Mouse (Mus musculus) heart, adult 2 months (tissue): ENCODE results near the gene Snd1. TPM values are rescaled to one million over a fixed set of nuclear protein-coding genes. Genes with fewer than 3 reads are reported as not detected.

Experiments
- DNase-seq, 2 experiments: peaks; one replicate each; pipeline ENCODE4 v3.0.0; 2021
- H3K27ac ChIP-seq: fragments of 200-600 bp; 2 replicates; pipeline ENCODE4 v1.8.1; 2022
- H3K27me3 ChIP-seq: fragments of 200-500 bp; 2 replicates; pipeline ENCODE4 v1.6.1; 2012; ENCODE audit warnings: mild to moderate bottlenecking, low read length, inconsistent platforms, mixed read lengths; ENCODE audit not compliant: control insufficient read depth, insufficient read depth
- H3K36me3 ChIP-seq: fragments of 200-500 bp; 2 replicates; pipeline ENCODE4 v1.6.1; 2012; ENCODE audit warnings: low read length, inconsistent platforms; ENCODE audit not compliant: control insufficient read depth, insufficient read depth
- H3K4me1 ChIP-seq: fragments of 200-500 bp; 2 replicates; pipeline ENCODE4 v1.6.1; 2011; ENCODE audit warnings: low read length; ENCODE audit not compliant: control insufficient read depth, insufficient read depth
- H3K4me3 ChIP-seq: fragments of 200-600 bp; 2 replicates; pipeline ENCODE4 v1.8.1; 2022
- H3K79me2 ChIP-seq: fragments of 200-500 bp; replicated peaks from 2 replicates; pipeline ENCODE4 v1.6.1; 2012; ENCODE audit warnings: mild to moderate bottlenecking, inconsistent platforms, low read length, moderate library complexity, mixed read lengths; ENCODE audit not compliant: control insufficient read depth, insufficient read depth
- H3K9ac ChIP-seq: fragments of 200-500 bp; 2 replicates; pipeline ENCODE4 v1.6.1; 2012; ENCODE audit warnings: low read depth, mild to moderate bottlenecking, control low read depth, inconsistent platforms, low read length, mixed read lengths
- CTCF ChIP-seq: fragments of 200-600 bp; IDR thresholded peaks from 2 replicates; pipeline ENCODE4 v1.8.1; 2022; ENCODE audit warnings: antibody characterized with exemption, mild to moderate bottlenecking, moderate library complexity
- EP300 ChIP-seq: fragments of 200-500 bp; IDR thresholded peaks from 2 replicates; pipeline ENCODE4 v1.6.1; 2011; ENCODE audit warnings: low read depth, low read length, control low read depth; ENCODE audit not compliant: insufficient read depth
- POLR2A ChIP-seq: fragments of 200-500 bp; IDR thresholded peaks from 2 replicates; pipeline ENCODE4 v1.6.1; 2011; ENCODE audit warnings: mild to moderate bottlenecking, low read depth, low read length, control low read depth; ENCODE audit not compliant: insufficient read depth
- WGBS: fragments of 180-500 bp; shearing (Covaris S2); methylation state at CpG from one replicate; pipeline ENCODE4 v1.1.7; 2018; 5-methylcytosine and 5-hydroxymethylcytosine counted together
- intact Hi-C: fragments of 180-260 bp; cut with DNase I; formaldehyde crosslinking; loops from one replicate; pipeline ENCODE4 v1.15.1; 2025
- polyA plus RNA-seq: library from polyadenylated mRNA; depleted of rRNA; stranded (reverse); fragments of >200 nt; gene quantifications from 2 replicates; pipeline ENCODE4 v1.2.3, GENCODE M21; 2012
- total RNA-seq, 2 experiments: library from RNA; stranded (reverse); gene quantifications; 2 replicates each; pipeline ENCODE4 v1.2.3; 2021

Snd1 gene
- total and polyA plus RNA-seq, 3 experiments, result 39.9 to 74.1 (median 62.4) TPM

DNA sequence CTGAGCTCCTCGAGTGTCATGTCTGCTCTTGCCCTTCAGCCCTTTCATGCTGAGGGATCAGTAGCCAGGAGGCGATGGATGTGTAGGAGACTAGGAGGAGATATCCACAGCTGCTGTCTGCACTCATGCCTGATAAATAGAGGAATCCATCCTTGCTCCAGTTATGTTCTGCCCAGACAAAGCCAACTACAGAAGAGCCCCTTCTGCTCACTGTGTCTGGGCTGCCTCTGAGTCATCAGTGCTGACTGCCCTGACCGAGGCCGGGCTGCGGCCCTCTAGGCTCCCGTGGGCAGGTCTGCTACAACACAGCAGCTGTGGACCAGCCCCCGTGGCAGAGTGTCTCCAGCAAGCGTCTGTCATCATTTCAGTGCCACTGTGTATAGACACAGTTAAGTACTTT lies 387.4 kb downstream of the Snd1 start:
- no peak overlapping the region for H3K4me3 ChIP-seq
- intact Hi-C loops, result no loop called here
- no peak for DNase-seq
- no peak overlapping the region for H3K9ac ChIP-seq
- TF ChIP-seq POLR2A (no peak), CTCF (no peak), EP300 (no peak)
- no peaks in the 10 kb centered on the region for H3K36me3 ChIP-seq
- H3K27me3 ChIP-seq, result no peaks in the 10 kb centered on the region
- H3K4me1 ChIP-seq, result peaks cover 4% of the 10 kb centered on the region
- no peak overlapping the region for H3K27ac ChIP-seq
- no peaks in the 10 kb centered on the region for H3K79me2 ChIP-seq
- 60% methylated on average over 8 of the region's 8 CpGs for whole genome bisulfite sequencing

DNA sequence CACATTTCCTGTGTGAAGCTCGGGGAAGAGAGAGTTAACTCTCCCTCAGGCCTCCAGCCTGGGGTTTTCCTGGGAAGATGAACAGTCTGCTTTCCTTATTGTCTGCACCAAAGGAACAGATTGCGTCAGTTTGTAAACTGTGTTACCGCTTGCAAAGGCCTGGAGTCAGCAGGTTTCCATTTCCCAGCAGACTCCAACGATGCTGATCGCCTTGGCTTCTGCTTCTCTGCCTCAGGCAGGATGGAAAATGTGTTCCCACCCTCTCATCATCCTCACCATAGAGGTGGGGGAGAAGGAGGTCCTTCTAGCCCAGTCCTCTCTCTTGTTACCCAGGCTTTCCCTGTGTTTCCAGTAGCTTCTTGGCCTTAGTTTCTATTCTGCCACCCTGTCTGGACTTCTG lies 389.7 kb downstream of the Snd1 start:
- 33% methylated on average over 5 of the region's 5 CpGs for WGBS
- H3K27me3 ChIP-seq, result no peaks in the 10 kb centered on the region
- H3K4me1 ChIP-seq, result peaks cover 4% of the 10 kb centered on the region
- TF ChIP-seq POLR2A, result no peak
- no peak for TF ChIP-seq CTCF
- no peak for TF ChIP-seq EP300
- intact Hi-C loops, result no loop called here
- peak in 1 of 2 experiments; percentile 30 for DNase-seq
- no peak overlapping the region for H3K4me3 ChIP-seq
- H3K9ac ChIP-seq, result no peak overlapping the region
- no peak overlapping the region for H3K27ac ChIP-seq
- H3K36me3 ChIP-seq, result no peaks in the 10 kb centered on the region
- H3K79me2 ChIP-seq, result no peaks in the 10 kb centered on the region

DNA sequence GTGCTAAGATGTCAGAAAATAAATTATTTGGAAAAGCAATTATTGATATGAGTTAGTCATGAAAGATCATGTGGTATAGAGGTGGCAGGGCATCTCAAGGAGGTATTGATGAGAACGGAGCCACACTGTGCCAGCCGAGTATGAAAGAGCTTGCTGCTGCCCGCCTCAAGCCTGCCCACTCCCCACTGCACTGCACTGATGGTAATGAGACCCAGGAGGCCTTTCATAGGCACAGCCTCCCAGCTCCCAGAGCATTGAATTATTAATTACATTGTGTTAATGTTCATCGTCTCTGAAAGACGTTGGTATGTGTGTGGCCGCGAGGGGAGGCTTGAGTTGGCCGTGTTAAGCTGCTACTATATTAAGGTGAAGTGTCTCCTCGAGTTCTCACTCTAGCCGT lies 390.2 kb downstream of the Snd1 start:
- Histone ChIP-seq H3K4me1 (peaks cover 4% of the 10 kb centered on the region), H3K79me2 (no peaks in the 10 kb centered on the region), H3K36me3 (no peaks in the 10 kb centered on the region), H3K9ac (no peak overlapping the region), H3K27ac (no peak overlapping the region), H3K4me3 (no peak overlapping the region), H3K27me3 (no peaks in the 10 kb centered on the region)
- DNase-seq, result no peak
- TF ChIP-seq POLR2A (no peak), EP300 (no peak), CTCF (no peak)
- WGBS, result 80% methylated on average over 10 of the region's 10 CpGs
- intact Hi-C loops, result no loop called here

DNA sequence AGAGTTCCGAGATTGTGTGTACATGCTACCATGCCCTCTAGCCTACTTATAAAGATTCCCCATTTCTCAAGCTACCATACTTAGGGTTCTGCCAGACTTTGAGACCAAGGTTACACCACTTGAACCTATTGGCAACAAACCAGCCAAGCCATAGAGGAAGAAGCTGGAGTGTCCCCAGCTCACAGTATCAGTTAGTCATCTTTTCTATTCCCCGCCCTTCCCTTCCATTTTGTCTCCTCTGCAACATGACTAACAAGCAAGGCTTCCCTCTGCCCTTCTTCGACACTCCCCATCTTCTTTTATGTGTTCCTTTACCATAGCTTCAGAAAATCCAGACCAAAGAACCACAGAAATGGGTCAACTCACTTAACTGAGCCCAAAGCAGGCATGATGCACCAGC lies 391.3 kb downstream of the Snd1 start:
- H3K79me2 ChIP-seq, result no peaks in the 10 kb centered on the region
- TF ChIP-seq EP300 (no peak), POLR2A (no peak), CTCF (no peak)
- intact Hi-C loops, result no loop called here
- no peak for DNase-seq
- H3K4me1 ChIP-seq, result peaks cover 4% of the 10 kb centered on the region
- H3K4me3 ChIP-seq, result no peak overlapping the region
- H3K36me3 ChIP-seq, result no peaks in the 10 kb centered on the region
- WGBS, result 98% methylated on average over 3 of the region's 3 CpGs
- H3K27me3 ChIP-seq, result no peaks in the 10 kb centered on the region
- no peak overlapping the region for H3K27ac ChIP-seq
- no peak overlapping the region for H3K9ac ChIP-seq

DNA sequence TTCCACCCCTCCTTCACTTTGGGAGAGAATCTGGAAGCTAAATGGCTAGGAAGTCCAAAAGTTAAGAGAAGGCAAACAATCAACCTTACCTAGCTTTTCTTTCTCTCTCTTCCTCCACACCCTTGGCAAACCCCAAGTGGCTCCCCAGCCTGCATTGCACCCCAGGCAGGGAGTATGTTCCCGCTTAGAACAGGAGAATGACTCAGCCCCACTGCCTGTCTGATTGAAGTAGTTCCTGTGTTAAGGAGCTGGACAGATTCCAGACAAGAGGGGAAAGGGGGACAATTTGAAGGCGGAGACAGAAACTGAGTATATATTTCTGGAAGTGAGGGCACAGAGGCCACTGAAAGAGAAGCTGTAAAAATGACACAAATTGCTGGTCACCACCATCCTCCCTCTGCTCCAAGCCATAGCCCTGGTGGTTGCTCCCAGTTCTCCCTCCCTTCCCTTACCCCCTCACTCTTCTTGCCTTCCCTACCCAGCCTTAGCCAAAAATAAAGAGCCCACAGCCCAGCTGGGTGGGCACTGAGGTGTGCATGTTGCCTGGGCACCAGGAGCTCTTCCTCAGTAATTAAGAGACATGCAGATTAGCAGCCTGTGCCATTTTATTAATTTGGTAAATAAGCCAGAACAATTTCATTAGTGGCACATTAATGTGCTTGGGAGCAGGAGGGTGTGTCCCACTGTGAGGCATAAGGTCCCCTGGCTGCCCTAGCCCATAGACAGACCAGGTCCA lies 392.7 kb downstream of the Snd1 start:
- DNase-seq, result no peak
- Histone ChIP-seq H3K9ac (no peak overlapping the region), H3K4me1 (peaks cover 4% of the 10 kb centered on the region), H3K79me2 (no peaks in the 10 kb centered on the region), H3K4me3 (no peak overlapping the region), H3K36me3 (no peaks in the 10 kb centered on the region), H3K27ac (no peak overlapping the region), H3K27me3 (no peaks in the 10 kb centered on the region)
- TF ChIP-seq EP300 (no peak), POLR2A (no peak), CTCF (no peak)
- WGBS, result 28% methylated on average over 2 of the region's 2 CpGs
- intact Hi-C loops, result no loop called here

DNA sequence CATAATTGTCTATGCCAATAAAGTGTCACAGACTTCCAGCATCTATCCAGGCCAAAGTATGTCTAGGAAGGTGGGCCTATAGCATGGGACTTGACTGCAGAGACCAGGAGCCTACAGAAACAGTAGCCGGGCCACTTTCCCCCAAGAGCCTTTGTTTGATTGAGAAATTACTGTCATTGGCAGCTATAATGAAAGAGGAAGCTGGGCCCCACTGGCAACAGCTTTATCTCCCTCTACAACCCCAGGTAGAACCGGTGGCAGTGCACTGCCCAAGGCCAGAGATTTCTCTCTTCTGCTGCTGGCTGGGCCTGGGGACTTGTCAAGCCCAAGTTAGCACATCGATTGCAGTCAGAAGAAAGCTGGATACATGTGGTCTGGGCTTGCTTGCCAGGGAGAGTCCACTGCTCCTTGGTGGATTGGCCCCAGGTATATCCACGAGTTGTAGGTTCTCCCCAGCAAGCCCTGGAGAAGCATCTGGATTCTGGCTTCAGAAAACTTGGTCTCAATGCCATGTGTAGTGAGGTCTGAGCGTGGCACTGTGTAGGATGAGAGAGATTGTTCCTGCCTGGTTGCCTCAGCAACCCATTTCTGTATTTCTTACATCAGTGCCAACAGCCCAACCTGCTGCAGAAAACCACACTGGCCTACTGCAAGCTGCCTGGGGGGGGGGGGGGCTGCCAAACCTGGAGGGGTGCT lies 396.9 kb downstream of the Snd1 start:
- H3K9ac ChIP-seq, result no peak overlapping the region
- DNase-seq, result no peak
- intact Hi-C loops, result no loop called here
- H3K4me3 ChIP-seq, result no peak overlapping the region
- H3K36me3 ChIP-seq, result no peaks in the 10 kb centered on the region
- no peaks in the 10 kb centered on the region; the same call in 1 of the 2 replicates for H3K4me1 ChIP-seq
- H3K79me2 ChIP-seq, result no peaks in the 10 kb centered on the region
- H3K27me3 ChIP-seq, result no peaks in the 10 kb centered on the region
- 73% methylated on average over 5 of the region's 5 CpGs for WGBS
- TF ChIP-seq POLR2A (no peak), CTCF (no peak), EP300 (no peak)
- H3K27ac ChIP-seq, result no peak overlapping the region
